Mouse (Mus musculus) right cerebral cortex, adult 18-20 months (tissue): ENCODE data around the gene Susd1.

Source experiments
- DNase-seq: peaks from one replicate; pipeline ENCODE4 v3.0.0; 2022; ENCODE audit warnings: mixed read lengths

The Susd1 gene

GRCm38 (mm10) chr4:59437990-59438854 lies at the start of gene Susd1:
Gene Susd1, minus strand, starts transcription at chr4:59438633.
- peak; percentile 74 for DNase-seq

GRCm38 (mm10) chr4:59471306-59471705 lies 32.9 kb upstream of the Susd1 start:
- DNase-seq, result no peak

DNA sequence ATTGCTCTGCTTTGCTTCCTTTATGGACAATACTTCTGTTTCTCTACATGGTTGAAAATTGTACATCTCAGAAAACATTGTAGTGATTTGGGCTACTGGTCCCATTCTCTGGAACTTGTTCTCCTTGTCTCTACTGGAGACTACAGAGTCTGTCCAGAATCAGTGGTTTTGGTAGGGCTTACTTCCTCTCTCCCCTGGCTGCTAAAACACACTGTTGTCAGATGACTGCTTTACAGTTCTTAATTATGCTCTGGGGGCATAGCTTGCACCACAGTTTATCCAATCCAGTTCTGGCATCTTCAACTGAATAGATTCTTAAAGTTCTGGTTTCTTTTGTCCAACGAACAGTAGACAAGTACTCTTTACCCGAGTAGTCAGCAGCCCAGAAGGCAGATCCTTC lies 27.0 kb upstream of the Susd1 start:
- DNase-seq, result no peak

- DNase-seq, result no peak
Observed at GRCm38 (mm10) chr4:59464661-59465060, 26.2 kb upstream of the Susd1 start.

GRCm38 (mm10) chr4:59462494-59462893 lies 24.1 kb upstream of the Susd1 start:
- peak; percentile 70 for DNase-seq

GRCm38 (mm10) chr4:59461116-59461727 lies 22.8 kb upstream of the Susd1 start:
- no peak for DNase-seq

- no peak for DNase-seq
Observed at GRCm38 (mm10) chr4:59459216-59459955, 21.0 kb upstream of the Susd1 start.

DNA sequence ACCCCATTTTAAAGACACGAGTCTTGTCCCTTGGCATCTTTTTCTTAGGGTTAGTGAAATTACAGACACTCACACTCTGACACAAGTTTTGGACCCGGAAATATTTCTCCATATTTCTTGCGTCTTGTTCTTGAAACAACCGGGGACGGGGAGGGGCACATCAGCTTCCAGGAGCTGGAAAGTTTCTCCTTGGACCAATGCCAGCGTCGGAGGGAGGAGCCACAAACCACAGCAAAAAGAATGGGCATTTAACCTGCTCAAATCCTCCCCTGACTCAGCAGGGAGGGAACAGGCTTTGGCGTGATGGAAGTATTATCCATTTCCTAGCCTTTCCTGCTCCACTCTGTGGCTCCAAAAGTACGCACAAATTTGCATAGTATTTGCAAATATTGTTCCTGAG lies 19.5 kb upstream of the Susd1 start:
- no peak for DNase-seq

GRCm38 (mm10) chr4:59457091-59457490 lies 18.7 kb upstream of the Susd1 start:
- DNase-seq, result no peak

GRCm38 (mm10) chr4:59455465-59455864 lies 17.0 kb upstream of the Susd1 start:
- DNase-seq, result no peak

- peak; percentile 27 for DNase-seq
Observed at GRCm38 (mm10) chr4:59454046-59454445, 15.6 kb upstream of the Susd1 start.

DNA sequence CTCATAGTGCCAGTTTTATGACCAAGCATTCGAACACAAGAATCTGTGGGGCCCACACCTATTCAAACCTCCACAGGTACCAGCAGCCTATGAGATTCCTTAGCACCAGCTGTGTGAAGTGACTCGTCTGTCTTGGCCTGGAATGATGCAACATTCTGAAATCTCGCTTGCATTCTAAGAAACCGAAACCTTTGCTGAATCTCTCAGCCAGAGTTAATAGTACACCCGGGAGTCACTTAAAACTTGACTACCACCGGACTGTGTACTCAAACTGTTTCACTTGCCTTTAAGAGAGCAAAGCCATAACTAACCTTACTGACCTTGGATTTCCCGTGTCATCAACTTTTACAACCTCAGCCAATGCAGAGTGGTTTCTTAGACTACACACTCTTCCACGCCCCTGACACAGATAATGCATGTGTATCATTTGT lies 14.1 kb upstream of the Susd1 start:
- DNase-seq, result no peak

- DNase-seq, result no peak
Observed at GRCm38 (mm10) chr4:59450906-59451305, 12.5 kb upstream of the Susd1 start.

DNA sequence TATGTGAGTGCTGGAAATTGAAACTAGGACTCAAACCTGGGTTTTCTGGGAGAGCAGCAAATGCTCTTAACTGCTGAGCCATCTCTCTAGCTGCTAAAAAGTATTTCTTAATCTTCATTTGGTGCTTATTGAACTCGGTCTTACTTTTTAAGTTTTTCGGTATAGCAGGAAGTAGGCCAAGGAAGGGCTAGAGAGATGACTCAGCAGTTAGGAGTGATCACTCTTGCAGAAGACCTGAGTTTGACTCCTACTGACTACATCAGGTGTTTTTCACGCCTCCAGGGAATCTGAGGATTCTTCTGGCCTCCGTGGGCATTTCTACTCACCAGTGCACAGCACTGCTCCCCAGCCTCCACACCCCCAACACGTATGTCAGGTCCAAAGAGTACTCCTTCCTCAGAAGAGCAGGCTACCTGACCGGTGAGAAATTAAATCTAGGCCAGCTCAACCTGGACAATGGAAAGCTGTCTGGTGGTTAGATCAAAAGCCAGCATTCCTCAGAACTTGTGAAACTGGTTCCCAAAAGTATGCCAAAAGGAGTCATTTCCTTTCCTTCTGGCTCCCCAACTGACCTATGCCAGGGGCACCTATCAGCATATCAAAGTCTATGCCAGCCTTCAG lies 11.9 kb upstream of the Susd1 start:
- DNase-seq, result peak; percentile 11

- no peak for DNase-seq
Observed at GRCm38 (mm10) chr4:59447296-59447695, 8.9 kb upstream of the Susd1 start.

- no peak for DNase-seq
Observed at GRCm38 (mm10) chr4:59445516-59445915, 7.1 kb upstream of the Susd1 start.

DNA sequence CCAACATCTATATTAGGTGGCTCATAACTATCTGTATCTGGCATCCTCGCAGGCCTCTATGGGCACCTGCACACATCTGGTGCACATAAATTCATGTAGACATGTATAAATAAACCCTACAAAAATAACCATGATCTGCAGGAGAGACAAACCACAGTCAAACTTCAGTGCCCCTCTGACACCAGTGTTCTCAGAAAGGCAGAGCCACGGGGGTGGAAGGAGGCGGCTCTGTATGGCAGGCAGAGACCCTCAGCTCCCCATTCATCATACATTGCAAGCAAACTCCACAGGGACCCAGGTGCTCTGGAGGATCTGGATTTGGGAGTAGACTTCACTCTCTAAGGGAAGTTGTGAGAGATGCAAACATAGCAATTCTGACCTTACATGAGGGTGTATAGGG lies 6.6 kb upstream of the Susd1 start:
- no peak for DNase-seq

DNA sequence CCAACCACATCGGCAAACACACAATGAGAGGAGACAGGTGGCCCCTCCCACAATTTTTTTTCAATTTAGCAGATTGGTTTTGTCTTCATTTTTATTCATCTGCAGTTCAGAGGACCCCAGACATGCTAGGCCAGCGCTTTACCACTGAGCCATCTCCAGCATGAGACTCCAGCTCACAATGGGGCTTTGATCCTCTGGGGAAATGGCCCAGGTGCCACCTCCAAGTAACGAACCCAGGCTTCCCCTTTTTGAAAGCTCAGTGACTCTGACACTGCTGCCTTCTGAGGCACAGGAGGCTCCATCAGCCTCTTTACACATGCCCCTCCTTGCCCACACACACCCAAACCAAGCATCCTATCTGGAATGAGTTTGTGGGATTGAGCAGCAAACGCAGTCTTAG lies 5.7 kb upstream of the Susd1 start:
- no peak for DNase-seq

- no peak for DNase-seq
Observed at GRCm38 (mm10) chr4:59441265-59441664, 2.8 kb upstream of the Susd1 start.

GRCm38 (mm10) chr4:59439960-59440359 lies 1.5 kb upstream of the Susd1 start:
- no peak for DNase-seq

DNA sequence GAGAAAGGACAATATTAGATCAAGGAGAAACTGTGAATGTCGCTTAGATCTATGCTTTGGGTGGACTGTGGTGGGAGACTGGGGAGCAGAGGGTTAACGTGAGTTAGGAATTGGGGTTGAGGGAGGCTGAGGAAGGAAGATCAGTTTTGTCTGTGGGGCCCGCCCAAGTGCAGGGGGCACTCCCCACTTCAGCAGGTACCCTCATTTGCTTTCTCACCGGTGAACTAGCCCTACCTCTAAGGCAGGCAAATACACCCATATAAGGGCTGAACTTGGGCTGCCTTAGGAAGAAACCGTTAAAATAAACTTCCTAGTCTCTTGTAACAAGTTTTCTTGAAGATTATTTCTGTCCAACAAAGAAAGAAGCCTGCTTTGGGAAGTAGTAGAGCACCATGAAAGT lies 608 bp upstream of the Susd1 start:
- no peak for DNase-seq

DNA sequence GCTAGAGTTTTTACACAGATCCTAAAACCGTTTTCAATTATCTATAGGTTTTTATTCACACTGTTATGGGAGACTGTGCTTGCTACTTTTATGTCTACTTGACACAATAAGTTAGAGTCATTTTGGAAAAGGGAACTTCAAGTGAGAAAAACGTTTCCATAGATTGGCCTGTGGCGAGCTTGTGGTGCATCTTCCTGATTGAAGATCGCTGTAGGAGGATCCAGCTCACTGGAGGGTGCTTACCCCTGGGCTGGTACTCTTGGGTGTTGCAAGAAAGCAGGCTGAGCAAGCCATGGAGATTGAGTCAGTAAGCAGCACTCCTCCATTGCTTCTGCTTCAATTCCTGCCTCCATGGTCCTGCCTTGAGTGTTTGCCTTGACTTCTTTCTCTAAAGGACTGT lies 2.5 kb downstream of the Susd1 start:
- no peak for DNase-seq

DNA sequence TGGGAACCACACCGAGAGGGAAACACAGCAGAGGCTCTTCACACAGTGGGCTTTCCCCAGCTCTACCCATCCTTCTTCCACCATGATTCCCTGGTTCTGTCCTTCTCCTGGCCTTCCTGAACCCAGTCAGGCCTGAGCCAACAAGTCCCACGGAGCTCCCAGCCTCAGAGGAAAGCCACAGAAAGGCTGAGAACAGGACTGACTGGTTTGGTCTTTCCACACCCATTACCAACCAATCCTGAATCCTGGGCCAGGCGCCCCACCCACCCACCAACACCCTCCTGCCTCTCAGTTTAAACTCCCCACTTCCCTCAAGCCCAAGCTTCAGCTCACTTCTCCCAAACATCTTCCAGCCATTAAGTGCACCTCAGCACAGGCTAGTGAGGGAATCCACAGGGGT lies 4.4 kb downstream of the Susd1 start:
- DNase-seq, result no peak
